Mouse (Mus musculus) urinary bladder, adult 18-20 months (tissue): ENCODE data around the gene Atf6.

Experiments used
- DNase-seq, 2 experiments: peaks; one replicate each; pipeline ENCODE4 v3.0.0; 2022; ENCODE audit warnings: low spot score in 2 of 2, mixed read lengths in 2 of 2

Gene Atf6

GRCm38 (mm10) chr1:170657643-170658314 lies 209.8 kb downstream of the Atf6 start:
- no peak for DNase-seq

DNA sequence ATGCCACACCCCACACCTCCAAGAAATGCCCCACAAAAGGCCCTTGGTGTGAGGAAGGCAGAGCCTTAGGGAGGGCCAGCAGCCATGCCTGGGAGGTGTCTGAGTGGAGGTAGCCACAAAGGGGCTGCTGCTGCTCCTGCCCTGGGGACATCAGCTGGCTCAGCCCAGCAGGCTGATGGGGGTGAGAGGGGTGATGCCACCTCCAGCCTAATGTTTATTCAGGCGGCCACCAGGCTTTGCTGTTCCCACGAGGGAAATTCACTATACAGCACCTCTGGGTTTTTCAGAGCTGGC lies 210.4 kb downstream of the Atf6 start:
- DNase-seq = no peak

DNA sequence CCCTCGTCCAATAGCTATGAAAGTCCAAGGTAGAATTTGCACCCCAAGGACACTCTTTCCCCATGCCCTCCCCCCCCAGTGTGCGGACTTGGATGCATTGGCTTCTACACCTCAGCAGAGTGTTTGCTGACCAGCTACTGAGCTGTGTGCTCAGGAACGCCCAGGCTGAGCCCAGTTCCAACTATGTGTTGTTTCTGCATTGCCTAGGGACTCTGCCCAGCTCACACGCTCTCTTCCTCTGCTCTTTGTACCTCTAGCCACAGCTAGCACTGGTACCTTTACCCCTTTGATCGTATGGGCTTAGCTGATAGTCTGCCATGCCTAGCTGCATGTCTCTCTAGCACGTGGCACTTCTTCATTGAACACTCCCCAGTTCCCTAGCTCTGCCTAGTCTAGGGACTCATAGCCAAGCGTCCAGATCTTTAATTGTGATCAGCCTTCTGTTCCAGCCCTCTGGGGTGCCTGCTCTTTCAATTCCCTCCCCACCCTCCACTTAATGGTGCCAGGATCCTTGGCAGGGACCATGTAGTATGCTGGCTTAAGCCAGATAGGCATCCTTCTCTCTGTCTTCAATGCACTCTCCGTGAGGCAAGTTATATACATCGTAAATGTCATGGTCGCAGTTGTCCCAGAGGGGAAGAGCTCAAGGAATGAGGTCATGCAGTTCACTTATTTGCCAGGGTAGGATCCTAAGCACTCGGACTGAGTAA lies 210.9 kb downstream of the Atf6 start:
- DNase-seq = no peak

- no peak for DNase-seq
Observed at GRCm38 (mm10) chr1:170655280-170655917, 212.2 kb downstream of the Atf6 start.
